Mouse (Mus musculus): ENCODE measurements around the gene Olfr113.
"Not testable (repeated sequence)": the region's sequence is repeated elsewhere in the genome, so short reads cannot be mapped to it uniquely, and the experiment has no call there.

Gene Olfr113

DNA sequence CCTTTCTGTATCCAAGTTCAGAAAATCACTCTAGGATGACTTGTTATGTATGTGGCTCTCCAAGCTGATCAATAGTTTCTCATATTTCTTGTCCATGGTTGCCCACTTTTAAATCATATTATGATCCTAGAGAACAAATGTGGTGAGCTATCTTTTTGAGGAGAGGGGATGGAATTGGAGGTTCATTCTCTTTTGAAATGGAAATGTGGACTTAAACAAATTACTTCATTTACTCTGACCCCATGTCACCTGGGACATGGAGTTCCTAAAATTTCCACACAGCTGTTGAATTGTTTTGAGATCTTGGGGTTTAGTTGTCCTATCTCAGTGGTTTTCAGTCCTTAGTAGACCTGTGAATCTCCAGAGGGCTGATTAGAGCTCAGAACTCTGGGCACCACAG, at the start of gene Olfr113:
TSS of gene Olfr113 (minus strand) at position 101 of the 400 bp plus-strand sequence.
- no peak for DNase-seq (ENCODE audit: low read depth, low spot score)

- no peak for DNase-seq (ENCODE audit: low read depth, low spot score)
These were observed 49.5 kb upstream of the Olfr113 start, which contains the start of the genes Olfr115 and Olfr116 for GRCm38 (mm10) chr17:37627009-37627408. TSS of gene Olfr115 (minus strand) at chr17:37627109. TSS of gene Olfr116 (minus strand) at chr17:37627199.

GRCm38 (mm10) chr17:37592643-37593042, 15.2 kb upstream of the Olfr113 start, which contains the start of gene Olfr114:
TSS of gene Olfr114 (minus strand) at chr17:37592743.
- DNase-seq (ENCODE audit: low read depth, low spot score) = no peak

DNA sequence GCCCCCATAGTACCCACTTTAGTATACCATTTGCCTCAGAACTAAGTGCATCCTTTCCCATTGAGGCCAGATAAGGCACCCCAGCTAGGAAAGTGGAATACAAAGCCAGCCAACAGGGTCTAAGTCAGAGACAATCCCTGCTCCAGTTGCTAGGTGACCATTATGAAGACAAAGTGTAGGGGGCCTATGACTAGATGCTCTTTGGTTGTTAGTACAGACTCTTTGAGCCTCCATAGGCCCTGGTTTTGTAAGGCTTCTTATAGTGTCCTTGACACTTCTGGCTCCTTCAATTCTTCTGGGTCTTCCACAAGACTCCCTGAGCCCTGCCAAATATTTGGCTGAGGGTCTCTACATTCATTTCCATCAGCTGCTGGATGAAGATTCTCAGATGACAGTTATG, 8.1 kb downstream of the Olfr113 start, which contains the start of gene Olfr112:
TSS of gene Olfr112 (minus strand) at position 101 of the 400 bp plus-strand sequence.
- no peak for DNase-seq (ENCODE audit: low read depth, low spot score)

DNA sequence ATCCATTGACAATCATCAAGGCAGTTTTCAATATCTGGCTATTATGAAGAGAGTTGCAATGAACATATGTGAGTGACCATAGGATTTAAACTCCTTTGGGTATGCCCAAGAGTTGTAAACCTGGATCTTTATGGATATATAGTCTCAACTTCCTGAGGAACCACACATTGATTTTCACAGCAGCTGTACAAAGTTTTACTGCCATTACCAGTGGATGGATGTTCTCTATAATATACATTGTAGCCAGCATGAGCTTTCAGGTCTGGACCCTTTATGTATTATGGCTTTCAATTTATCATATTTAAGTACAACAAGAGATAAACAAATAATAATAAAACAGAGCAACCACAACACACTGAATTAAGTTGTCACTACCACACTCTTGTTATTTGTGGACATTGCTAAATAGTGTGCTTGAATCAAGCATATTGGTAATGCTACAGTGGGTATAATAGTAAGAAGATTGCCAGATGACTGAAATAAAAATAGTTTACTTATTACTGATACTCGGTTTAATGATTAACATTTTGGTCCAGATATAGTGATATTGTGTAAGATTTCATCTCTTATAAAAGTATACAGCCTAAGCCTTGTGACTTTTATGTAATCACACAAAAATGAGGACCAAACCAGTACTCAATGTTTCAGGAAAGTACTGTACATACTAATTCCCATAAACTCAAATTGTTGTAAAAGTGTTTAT, 18.4 kb downstream of the Olfr113 start:
- DNase-seq (ENCODE audit: low read depth, low spot score) = no peak

GRCm38 (mm10) chr17:37543800-37544435, 33.5 kb downstream of the Olfr113 start:
- DNase-seq (ENCODE audit: low read depth, low spot score) = no peak

DNA sequence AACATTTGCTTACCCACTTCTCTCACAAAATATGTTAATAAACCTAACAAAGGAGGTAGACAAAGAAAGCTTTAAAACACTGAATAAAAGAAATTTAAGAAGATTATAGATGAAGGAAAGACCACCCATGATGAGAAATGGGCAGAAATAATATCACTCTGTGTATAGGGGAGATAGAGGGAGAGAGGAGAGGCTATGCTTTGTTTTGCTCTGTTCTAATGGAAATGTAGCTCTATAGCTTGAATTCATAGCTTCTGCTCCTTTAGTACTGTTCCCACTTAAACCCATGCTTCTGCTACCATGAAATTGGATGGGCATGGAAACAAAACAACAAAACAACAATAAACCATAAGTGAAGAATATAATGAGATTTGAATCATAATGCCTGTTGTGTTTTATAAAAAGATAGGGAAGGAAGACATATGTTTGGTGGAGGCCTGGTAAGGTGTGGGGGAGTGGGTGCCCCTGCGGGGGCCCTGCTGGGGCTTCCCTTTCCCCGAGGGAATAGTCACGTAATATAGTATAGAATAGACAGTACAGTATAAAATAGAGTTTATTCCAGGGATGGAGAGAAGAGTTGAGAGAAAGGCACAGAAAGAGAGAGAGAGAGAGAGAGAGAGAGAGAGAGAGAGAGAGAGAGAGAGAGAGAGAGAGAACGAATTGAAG, 35.9 kb downstream of the Olfr113 start:
- DNase-seq (ENCODE audit: low read depth, low spot score) = no peak

DNA sequence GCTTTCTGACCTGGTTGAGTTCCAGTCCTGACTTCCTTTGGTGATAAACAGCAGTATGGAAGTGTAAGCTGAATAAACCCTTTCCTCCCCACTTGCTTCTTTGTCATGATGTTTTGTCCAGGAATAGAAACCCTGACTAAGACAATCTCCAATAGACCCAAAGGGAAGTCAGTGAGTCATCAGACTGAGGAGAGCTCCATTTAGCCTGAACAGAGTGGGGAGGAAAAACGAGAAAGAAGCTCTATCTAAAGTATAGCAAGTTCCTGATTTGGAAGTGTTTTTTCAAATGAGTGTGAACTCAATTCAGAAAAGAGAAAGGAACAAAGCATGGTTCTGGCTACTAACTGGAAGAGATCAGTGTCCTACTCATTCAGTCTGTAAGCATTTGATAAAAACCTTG, 39.0 kb downstream of the Olfr113 start:
- not testable (repeated sequence) for DNase-seq (ENCODE audit: low read depth, low spot score)

DNA sequence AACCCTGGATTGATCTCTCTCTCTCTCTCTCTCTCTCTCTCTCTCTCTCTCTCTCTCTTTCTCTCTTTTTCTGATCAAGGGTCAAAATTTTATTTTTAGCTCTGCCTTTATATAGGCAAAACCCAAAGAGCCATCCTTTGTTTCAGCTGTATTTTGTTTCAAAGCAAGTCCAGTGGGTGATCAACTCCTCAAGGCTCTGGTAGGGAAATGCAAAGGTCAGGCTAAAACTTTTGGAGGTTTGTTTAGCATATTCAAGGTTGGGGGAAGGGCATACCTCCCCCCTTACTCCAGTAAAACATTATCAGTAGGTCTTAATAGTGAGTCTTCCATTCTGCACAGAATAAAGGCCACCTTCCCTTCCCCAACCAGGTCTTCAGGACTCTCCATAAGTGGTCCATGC, 42.3 kb downstream of the Olfr113 start:
- DNase-seq (ENCODE audit: low read depth, low spot score) = no peak

DNA sequence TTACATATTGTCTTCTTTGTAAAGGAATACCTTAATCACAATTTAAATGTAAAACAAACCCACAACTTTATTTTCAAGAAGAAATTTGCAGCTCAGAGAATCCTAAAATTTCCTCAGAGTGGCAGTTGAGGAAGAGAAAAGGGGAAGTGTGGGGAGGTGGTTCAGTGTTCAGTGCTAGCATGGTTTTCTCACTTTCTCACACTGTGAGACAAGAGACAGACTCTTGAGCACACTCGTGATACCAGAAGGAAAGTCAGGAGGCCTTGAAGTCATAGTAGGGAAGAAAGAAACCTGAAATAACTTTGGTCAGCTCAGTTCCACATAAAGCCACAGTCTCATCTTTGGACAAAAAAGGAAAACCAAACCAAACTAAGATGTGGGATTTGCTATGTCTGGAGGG, 52.0 kb downstream of the Olfr113 start:
- not testable (repeated sequence) for DNase-seq (ENCODE audit: low read depth, low spot score)

DNA sequence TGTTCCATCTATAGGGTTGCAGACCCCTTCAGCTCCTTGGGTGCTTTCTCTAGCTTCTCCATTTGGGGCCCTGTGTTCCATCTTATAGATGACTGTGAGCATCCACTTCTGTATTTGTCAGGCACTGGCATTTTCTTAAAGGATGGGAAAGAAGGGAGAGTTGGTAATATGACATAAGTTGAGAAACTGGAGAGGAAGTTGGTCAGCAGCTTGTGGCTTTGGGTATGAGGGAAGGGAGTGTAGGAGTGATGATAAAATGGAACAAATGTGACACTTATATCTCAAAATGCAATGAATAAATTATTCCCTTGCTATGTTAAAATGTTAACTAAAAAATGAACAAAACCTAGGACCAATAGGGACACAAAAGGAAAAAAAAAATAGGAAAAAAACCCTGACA, 52.9 kb downstream of the Olfr113 start:
- DNase-seq (ENCODE audit: low read depth, low spot score) = not testable (repeated sequence)
